Mouse (Mus musculus) embryonic facial prominence, embryonic 14.5 days (tissue): ENCODE measurements around the gene Wdr49. TPM values are rescaled to one million over a fixed set of nuclear protein-coding genes. Genes with fewer than 3 reads are reported as not detected.

Source experiments
- ATAC-seq: fragments of 200-750 bp; cut with Nextera tagmentation; 2 replicates; pipeline ENCODE4 v1.8.0; 2017; ENCODE audit warnings: low read depth, moderate number of reproducible peaks, moderate TSS enrichment
- DNase-seq: peaks from one replicate; pipeline ENCODE4 v3.0.0-alpha.2; 2015; ENCODE audit warnings: low spot score
- H3K27ac ChIP-seq: fragments of 300-500 bp; sonication (generic); replicated peaks from 2 replicates; pipeline ENCODE4 v1.5.1; 2014; ENCODE audit warnings: low read depth, mild to moderate bottlenecking, low read length, moderate library complexity
- H3K27me3 ChIP-seq: fragments of 300-500 bp; sonication (generic); replicated peaks from 2 replicates; pipeline ENCODE4 v1.6.1; 2014; ENCODE audit warnings: low read length; ENCODE audit not compliant: control insufficient read depth, insufficient read depth
- H3K36me3 ChIP-seq: fragments of 300-500 bp; sonication (generic); 2 replicates; pipeline ENCODE4 v1.6.1; 2014; ENCODE audit warnings: low read length, mixed read lengths; ENCODE audit not compliant: control insufficient read depth, insufficient read depth
- H3K4me1 ChIP-seq: fragments of 300-500 bp; sonication (generic); 2 replicates; pipeline ENCODE4 v1.6.1; 2014; ENCODE audit warnings: antibody characterized with exemption, low read length; ENCODE audit not compliant: control insufficient read depth, insufficient read depth
- H3K4me2 ChIP-seq: fragments of 300-500 bp; sonication (generic); 2 replicates; pipeline ENCODE4 v1.6.1; 2014; ENCODE audit warnings: low read depth, mild to moderate bottlenecking, low read length, moderate library complexity, mixed read lengths
- H3K4me3 ChIP-seq: fragments of 300-500 bp; sonication (generic); 2 replicates; pipeline ENCODE4 v1.5.1; 2014; ENCODE audit warnings: low read depth, mild to moderate bottlenecking, low read length
- H3K9ac ChIP-seq: fragments of 300-500 bp; sonication (generic); 2 replicates; pipeline ENCODE4 v1.6.1; 2014; ENCODE audit warnings: low read depth, mild to moderate bottlenecking, low read length, moderate library complexity, mixed read lengths
- H3K9me3 ChIP-seq: fragments of 300-500 bp; sonication (generic); 2 replicates; pipeline ENCODE4 v1.6.1; 2016; ENCODE audit warnings: low read length; ENCODE audit not compliant: control insufficient read depth
- WGBS: fragments of 180-500 bp; shearing (Covaris S2); extraction: QIAGEN DNeasy Blood & Tissue Kit; methylation state at CpG from one replicate; pipeline ENCODE4 v1.1.7; 2014; 5-methylcytosine and 5-hydroxymethylcytosine counted together
- polyA plus RNA-seq: library from polyadenylated mRNA; unstranded; fragments of >200 nt; fragmentation: Nextera tagmentation; extraction: Ambion mirVana; gene quantifications from 2 replicates; pipeline ENCODE4 v1.2.1, GENCODE M21; 2014

Wdr49 gene
- polyA plus RNA-seq, 1 experiment from 2014 or later: not detected

GRCm38 (mm10) chr3:75474657-75475056 lies 7.3 kb downstream of the Wdr49 start:
- Histone ChIP-seq H3K9ac (no peak overlapping the region), H3K4me2 (no peak overlapping the region), H3K27ac (no peak overlapping the region), H3K4me1 (no peaks in the 10 kb centered on the region), H3K27me3 (no peaks in the 10 kb centered on the region), H3K9me3 (no peaks in the 10 kb centered on the region), H3K36me3 (no peaks in the 10 kb centered on the region), H3K4me3 (no peak overlapping the region)
- WGBS: 91% methylated on average over 7 of the region's 7 CpGs
- no peak for ATAC-seq
- DNase-seq: no peak

- 72% methylated on average over 7 of the region's 7 CpGs for WGBS
- H3K9me3 ChIP-seq: no peaks in the 10 kb centered on the region
- no peaks in the 10 kb centered on the region for H3K4me1 ChIP-seq
- no peak overlapping the region for H3K27ac ChIP-seq
- no peak overlapping the region for H3K4me2 ChIP-seq
- H3K4me3 ChIP-seq: no peak overlapping the region
- no peaks in the 10 kb centered on the region for H3K36me3 ChIP-seq
- no peak overlapping the region for H3K9ac ChIP-seq
- no peak for ATAC-seq
- no peaks in the 10 kb centered on the region for H3K27me3 ChIP-seq
- DNase-seq: no peak
These were observed 13.8 kb downstream of the Wdr49 start for GRCm38 (mm10) chr3:75468154-75468553.

GRCm38 (mm10) chr3:75430564-75431181 lies 51.3 kb downstream of the Wdr49 start:
- Histone ChIP-seq H3K36me3 (no peaks in the 10 kb centered on the region), H3K9ac (no peak overlapping the region), H3K9me3 (no peaks in the 10 kb centered on the region), H3K27me3 (no peaks in the 10 kb centered on the region), H3K4me1 (no peaks in the 10 kb centered on the region), H3K27ac (no peak overlapping the region), H3K4me3 (no peak overlapping the region), H3K4me2 (no peak overlapping the region)
- no peak for ATAC-seq
- 71% methylated on average over 4 of the region's 4 CpGs for WGBS
- DNase-seq: no peak

- Histone ChIP-seq H3K4me2 (no peak overlapping the region), H3K27ac (no peak overlapping the region), H3K36me3 (no peaks in the 10 kb centered on the region), H3K27me3 (no peaks in the 10 kb centered on the region), H3K4me1 (no peaks in the 10 kb centered on the region), H3K4me3 (no peak overlapping the region), H3K9me3 (no peaks in the 10 kb centered on the region), H3K9ac (no peak overlapping the region)
- 84% methylated on average over 4 of the region's 4 CpGs for WGBS
- ATAC-seq (no peak), DNase-seq (no peak)
These were observed 86.0 kb downstream of the Wdr49 start for GRCm38 (mm10) chr3:75395918-75396317.

GRCm38 (mm10) chr3:75395121-75395895 lies 86.6 kb downstream of the Wdr49 start:
- 72% methylated on average over 7 of the region's 7 CpGs for WGBS
- no peak overlapping the region for H3K27ac ChIP-seq
- no peaks in the 10 kb centered on the region for H3K4me1 ChIP-seq
- no peak overlapping the region for H3K9ac ChIP-seq
- no peak overlapping the region for H3K4me2 ChIP-seq
- no peaks in the 10 kb centered on the region for H3K9me3 ChIP-seq
- H3K4me3 ChIP-seq: no peak overlapping the region
- H3K27me3 ChIP-seq: no peaks in the 10 kb centered on the region
- ATAC-seq (no peak), DNase-seq (no peak)
- no peaks in the 10 kb centered on the region for H3K36me3 ChIP-seq

GRCm38 (mm10) chr3:75394487-75394886 lies 87.5 kb downstream of the Wdr49 start:
- ATAC-seq (no peak), DNase-seq (no peak)
- H3K4me1 ChIP-seq: no peaks in the 10 kb centered on the region
- H3K4me3 ChIP-seq: no peak overlapping the region
- H3K27ac ChIP-seq: no peak overlapping the region
- H3K27me3 ChIP-seq: no peaks in the 10 kb centered on the region
- WGBS: 77% methylated on average over 3 of the region's 3 CpGs
- no peak overlapping the region for H3K9ac ChIP-seq
- H3K4me2 ChIP-seq: no peak overlapping the region
- no peaks in the 10 kb centered on the region for H3K36me3 ChIP-seq
- no peaks in the 10 kb centered on the region for H3K9me3 ChIP-seq

- 68% methylated on average over 2 of the region's 2 CpGs for WGBS
- no peaks in the 10 kb centered on the region for H3K36me3 ChIP-seq
- DNase-seq (no peak), ATAC-seq (no peak)
- no peaks in the 10 kb centered on the region for H3K4me1 ChIP-seq
- H3K4me3 ChIP-seq: no peak overlapping the region
- H3K27me3 ChIP-seq: no peaks in the 10 kb centered on the region
- H3K4me2 ChIP-seq: no peak overlapping the region
- no peaks in the 10 kb centered on the region for H3K9me3 ChIP-seq
- no peak overlapping the region for H3K27ac ChIP-seq
- no peak overlapping the region for H3K9ac ChIP-seq
These were observed 100.2 kb downstream of the Wdr49 start for GRCm38 (mm10) chr3:75381776-75382175.

- H3K4me2 ChIP-seq: no peak overlapping the region
- no peaks in the 10 kb centered on the region for H3K9me3 ChIP-seq
- no peak overlapping the region for H3K9ac ChIP-seq
- DNase-seq: no peak
- no peak overlapping the region for H3K4me3 ChIP-seq
- no peak overlapping the region for H3K27ac ChIP-seq
- ATAC-seq: no peak
- H3K27me3 ChIP-seq: no peaks in the 10 kb centered on the region
- H3K4me1 ChIP-seq: no peaks in the 10 kb centered on the region
- no peaks in the 10 kb centered on the region for H3K36me3 ChIP-seq
These were observed 128.0 kb downstream of the Wdr49 start for GRCm38 (mm10) chr3:75353972-75354371.

- ATAC-seq: no peak
- no peak overlapping the region for H3K4me3 ChIP-seq
- H3K9ac ChIP-seq: no peak overlapping the region
- no peak overlapping the region for H3K4me2 ChIP-seq
- H3K36me3 ChIP-seq: no peaks in the 10 kb centered on the region
- H3K4me1 ChIP-seq: no peaks in the 10 kb centered on the region
- no peaks in the 10 kb centered on the region for H3K9me3 ChIP-seq
- no peaks in the 10 kb centered on the region for H3K27me3 ChIP-seq
- H3K27ac ChIP-seq: no peak overlapping the region
- DNase-seq: no peak
These were observed 144.8 kb downstream of the Wdr49 start for GRCm38 (mm10) chr3:75337196-75337595.
